Mouse (Mus musculus) heart, embryonic 14.5 days (tissue): ENCODE measurements at regions not wholly inside any gene's neighbourhood (a gene's known extent, or its start where the extent isn't known, plus 50 kb on each side); places are given as distances from the start of the nearest gene placed in this dataset.

ENCODE experiments used
- ATAC-seq: fragments of 200-750 bp; cut with Nextera tagmentation; 2 replicates; pipeline ENCODE4 v1.8.0; 2017; ENCODE audit warnings: low read depth, moderate TSS enrichment; ENCODE audit not compliant: insufficient number of reproducible peaks, insufficient read depth, low FRiP score
- H3K27ac ChIP-seq, 2 experiments: fragments of 200-500 bp in 1 of 2; fragments of 300-500 bp in 1 of 2; sonication (generic) in 1 of 2; replicated peaks in 1 of 2; 2 replicates each; pipeline ENCODE4 v1.5.1; 2012 to 2014; ENCODE audit warnings: low read depth in 2 of 2, low read length in 2 of 2, control low read depth in 1 of 2, mild to moderate bottlenecking in 1 of 2, mixed read lengths in 1 of 2; ENCODE audit not compliant: control insufficient read depth in 1 of 2, insufficient read depth in 1 of 2
- H3K27me3 ChIP-seq: fragments of 300-500 bp; sonication (generic); 2 replicates; pipeline ENCODE4 v1.6.1; 2014; ENCODE audit warnings: mild to moderate bottlenecking, low read length, control low read depth; ENCODE audit not compliant: control insufficient read depth, insufficient read depth
- H3K36me3 ChIP-seq: fragments of 300-500 bp; sonication (generic); 2 replicates; pipeline ENCODE4 v1.6.1; 2014; ENCODE audit warnings: mild to moderate bottlenecking, control low read depth, low read length, mixed read lengths; ENCODE audit not compliant: control insufficient read depth, insufficient read depth
- H3K4me1 ChIP-seq, 2 experiments: fragments of 200-500 bp in 1 of 2; fragments of 300-500 bp in 1 of 2; sonication (generic) in 1 of 2; 2 replicates each; pipeline ENCODE4 v1.6.1; 2012 to 2014; ENCODE audit warnings: low read length in 2 of 2, control low read depth in 1 of 2, mixed read lengths in 1 of 2; ENCODE audit not compliant: control insufficient read depth in 2 of 2, insufficient read depth in 2 of 2
- H3K4me2 ChIP-seq: fragments of 300-500 bp; sonication (generic); 2 replicates; pipeline ENCODE4 v1.6.1; 2014; ENCODE audit warnings: mild to moderate bottlenecking, low read length
- H3K4me3 ChIP-seq, 2 experiments: fragments of 200-500 bp in 1 of 2; fragments of 300-500 bp in 1 of 2; sonication (generic) in 1 of 2; 2 replicates each; pipeline ENCODE4 v1.5.1; 2012 to 2014; ENCODE audit warnings: low read length in 2 of 2, mild to moderate bottlenecking in 2 of 2, control low read depth in 1 of 2, low read depth in 1 of 2, moderate library complexity in 1 of 2; ENCODE audit not compliant: control insufficient read depth in 1 of 2, insufficient read depth in 1 of 2
- H3K9ac ChIP-seq: fragments of 300-500 bp; sonication (generic); 2 replicates; pipeline ENCODE4 v1.6.1; 2014; ENCODE audit warnings: mild to moderate bottlenecking, low read length
- H3K9me3 ChIP-seq: fragments of 300-500 bp; sonication (generic); 2 replicates; pipeline ENCODE4 v1.6.1; 2016; ENCODE audit warnings: low read length, control low read depth; ENCODE audit not compliant: control insufficient read depth
- WGBS: fragments of 180-500 bp; shearing (Covaris S2); extraction: QIAGEN DNeasy Blood & Tissue Kit; methylation state at CpG from one replicate; pipeline ENCODE4 v1.1.7; 2014; 5-methylcytosine and 5-hydroxymethylcytosine counted together

DNA sequence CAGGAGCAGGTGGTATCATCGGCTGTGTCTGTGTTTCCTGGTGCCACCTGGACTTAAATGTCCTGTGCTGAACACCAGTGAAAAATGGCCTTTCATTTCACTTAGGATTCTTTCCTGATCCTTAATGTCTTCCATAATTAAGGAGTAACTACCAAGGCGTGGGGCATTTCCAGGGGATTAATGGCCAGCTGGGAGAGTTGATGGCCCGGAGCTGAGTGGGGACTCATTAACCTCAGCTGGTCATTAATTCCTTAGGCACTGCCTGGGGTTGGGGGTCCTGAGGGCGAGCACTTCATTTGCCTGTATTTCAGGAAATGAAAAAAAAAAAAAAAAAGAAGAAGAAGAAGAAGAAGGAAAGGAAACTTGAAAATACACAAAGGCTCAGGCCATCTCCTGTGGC lies 647.0 kb upstream of the Tenm2 start:
- H3K27ac ChIP-seq: no peak overlapping the region
- ATAC-seq: no peak
- no peak overlapping the region for H3K4me3 ChIP-seq
- H3K27me3 ChIP-seq: no peaks in the 10 kb centered on the region
- H3K9ac ChIP-seq: no peak overlapping the region
- no peaks in the 10 kb centered on the region for H3K9me3 ChIP-seq
- no peaks in the 10 kb centered on the region for H3K36me3 ChIP-seq
- H3K4me1 ChIP-seq: no peaks in the 10 kb centered on the region
- no peak overlapping the region for H3K4me2 ChIP-seq
- WGBS: 65% methylated on average over 4 of the region's 4 CpGs

DNA sequence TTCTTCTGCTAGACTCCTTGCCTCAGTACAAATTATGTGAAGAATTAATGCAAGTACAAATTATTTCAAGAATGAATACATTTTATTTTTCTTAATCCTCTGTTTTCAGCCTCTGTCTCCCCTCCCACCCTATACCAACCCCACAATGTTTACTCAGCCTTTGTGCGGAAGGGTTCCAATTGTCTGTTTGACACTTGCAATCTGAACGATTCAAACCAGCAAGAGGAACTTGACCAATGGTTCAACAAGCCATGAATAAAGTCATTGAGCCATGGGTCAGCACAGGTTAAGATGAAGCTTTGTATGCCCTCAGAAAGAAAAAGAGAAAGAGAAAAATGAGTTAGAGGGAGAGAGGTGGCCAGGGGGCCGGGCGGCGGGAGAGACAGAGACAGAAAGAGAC lies 601.5 kb upstream of the Tenm2 start:
- Histone ChIP-seq H3K27ac (no peak overlapping the region), H3K9ac (no peak overlapping the region), H3K27me3 (no peaks in the 10 kb centered on the region), H3K9me3 (no peaks in the 10 kb centered on the region), H3K4me3 (no peak overlapping the region), H3K4me1 (no peaks in the 10 kb centered on the region), H3K36me3 (no peaks in the 10 kb centered on the region), H3K4me2 (no peak overlapping the region)
- WGBS: 78% methylated on average over 5 of the region's 5 CpGs
- ATAC-seq: no peak

DNA sequence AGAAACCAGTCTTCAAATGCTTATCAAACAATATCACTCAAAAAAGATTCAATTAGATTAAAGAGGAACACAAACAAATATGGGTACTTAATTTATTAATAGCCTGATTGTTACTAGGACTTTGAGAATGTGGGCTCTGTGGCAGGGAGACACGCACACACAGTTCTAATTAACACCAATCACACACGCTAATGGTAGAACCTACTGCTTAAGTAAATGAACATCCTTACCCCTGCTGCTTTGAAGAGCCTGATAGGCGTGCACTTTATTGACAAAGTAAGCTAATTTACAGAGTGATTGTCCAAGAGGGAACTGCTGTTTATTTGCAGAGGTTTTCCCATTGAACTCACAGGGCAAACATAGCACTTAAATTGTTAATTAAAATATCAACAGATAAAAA lies 595.2 kb upstream of the Tenm2 start:
- Histone ChIP-seq H3K4me3 (no peak overlapping the region), H3K4me2 (no peak overlapping the region), H3K9me3 (no peaks in the 10 kb centered on the region), H3K36me3 (no peaks in the 10 kb centered on the region), H3K4me1 (no peaks in the 10 kb centered on the region), H3K9ac (no peak overlapping the region), H3K27me3 (no peaks in the 10 kb centered on the region), H3K27ac (no peak overlapping the region)
- ATAC-seq: no peak
- 60% methylated on average over 3 of the region's 3 CpGs for WGBS

DNA sequence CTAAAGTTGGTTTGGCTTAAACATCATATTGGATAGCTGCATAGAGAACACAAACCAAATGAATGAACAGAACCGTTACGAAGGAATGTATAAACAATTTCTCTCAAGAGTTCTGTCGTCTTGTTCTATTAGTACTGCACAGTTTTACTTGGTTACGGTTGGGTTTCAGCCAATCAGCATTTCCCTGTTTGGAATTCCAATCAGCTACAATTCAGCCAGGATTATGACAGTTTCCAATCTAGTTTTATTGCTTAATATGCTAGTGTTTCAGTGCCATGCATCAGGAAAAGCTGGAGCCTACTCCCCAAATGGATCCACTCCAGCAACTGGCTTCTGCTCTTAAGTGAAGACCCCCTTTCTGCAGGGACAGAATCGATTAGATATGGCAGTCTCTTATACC lies 571.0 kb upstream of the Tenm2 start:
- Histone ChIP-seq H3K4me2 (no peak overlapping the region), H3K4me1 (no peaks in the 10 kb centered on the region), H3K4me3 (no peak overlapping the region), H3K27me3 (no peaks in the 10 kb centered on the region), H3K36me3 (no peaks in the 10 kb centered on the region), H3K9ac (no peak overlapping the region), H3K9me3 (no peaks in the 10 kb centered on the region), H3K27ac (no peak overlapping the region)
- WGBS: 82% methylated on average over 5 of the region's 5 CpGs
- ATAC-seq: no peak

DNA sequence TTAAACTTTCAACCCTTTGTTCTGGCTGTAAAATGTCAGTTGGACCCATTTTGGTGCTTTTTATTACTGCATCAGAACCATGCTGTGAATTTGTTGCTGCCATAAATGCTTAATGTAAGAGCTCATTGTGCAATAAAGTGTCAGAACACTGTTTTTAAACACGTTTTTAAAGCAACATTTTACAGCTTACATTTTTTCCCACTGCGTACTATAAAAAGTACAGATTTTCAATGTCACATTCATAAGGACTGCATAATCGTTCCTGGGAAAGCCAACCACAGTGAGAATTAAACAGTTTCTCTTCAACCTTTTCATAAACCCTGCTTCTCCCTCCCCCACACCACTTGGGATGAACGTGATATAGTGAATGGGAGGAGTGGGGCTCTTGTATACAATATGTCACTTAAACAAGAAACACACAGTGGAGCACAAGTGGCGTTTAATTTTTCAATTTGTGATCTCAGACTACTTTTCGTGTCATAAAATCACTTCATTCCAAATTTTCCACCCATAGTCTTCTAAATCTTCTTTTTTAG lies 563.1 kb upstream of the Tenm2 start:
- H3K36me3 ChIP-seq: no peaks in the 10 kb centered on the region
- no peak overlapping the region for H3K27ac ChIP-seq
- WGBS: 73% methylated on average over 6 of the region's 6 CpGs
- no peaks in the 10 kb centered on the region for H3K27me3 ChIP-seq
- H3K4me1 ChIP-seq: no peaks in the 10 kb centered on the region
- no peak for ATAC-seq
- no peak overlapping the region for H3K4me3 ChIP-seq
- H3K9ac ChIP-seq: no peak overlapping the region
- H3K9me3 ChIP-seq: no peaks in the 10 kb centered on the region
- no peak overlapping the region for H3K4me2 ChIP-seq

DNA sequence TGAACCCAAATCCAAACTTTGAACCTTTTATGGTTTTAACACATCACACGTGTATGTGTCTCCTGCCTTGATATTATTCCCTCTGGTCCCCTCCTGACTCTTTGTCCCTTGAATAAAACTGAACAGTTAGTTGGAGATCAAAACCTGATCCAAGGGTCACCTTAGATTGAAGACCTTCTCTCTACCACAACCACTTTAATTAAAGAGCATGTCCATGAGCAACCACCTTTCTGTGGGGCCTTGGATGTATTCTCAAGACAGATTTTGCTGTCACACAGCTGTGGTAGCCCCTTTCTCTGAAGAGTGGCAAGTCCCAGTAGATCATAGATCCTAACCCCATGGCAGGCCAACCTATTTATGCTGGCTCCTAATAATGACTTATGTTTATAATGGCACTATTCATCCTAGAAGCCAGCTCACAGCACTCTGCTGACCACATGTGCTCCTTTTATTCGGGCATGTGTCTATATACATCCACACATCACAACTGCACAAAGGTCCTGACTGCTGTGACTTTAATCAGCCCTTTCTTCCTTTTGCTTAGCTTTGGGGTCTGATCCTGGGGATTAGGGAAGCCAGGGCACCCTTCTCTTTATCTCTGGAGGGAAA lies 536.8 kb upstream of the Tenm2 start:
- WGBS: 73% methylated on average over 2 of the region's 2 CpGs
- H3K9ac ChIP-seq: no peak overlapping the region
- H3K4me2 ChIP-seq: no peak overlapping the region
- no peaks in the 10 kb centered on the region for H3K27me3 ChIP-seq
- no peaks in the 10 kb centered on the region for H3K4me1 ChIP-seq
- no peak overlapping the region for H3K27ac ChIP-seq
- ATAC-seq: no peak
- no peaks in the 10 kb centered on the region for H3K36me3 ChIP-seq
- no peak overlapping the region for H3K4me3 ChIP-seq
- no peaks in the 10 kb centered on the region for H3K9me3 ChIP-seq

DNA sequence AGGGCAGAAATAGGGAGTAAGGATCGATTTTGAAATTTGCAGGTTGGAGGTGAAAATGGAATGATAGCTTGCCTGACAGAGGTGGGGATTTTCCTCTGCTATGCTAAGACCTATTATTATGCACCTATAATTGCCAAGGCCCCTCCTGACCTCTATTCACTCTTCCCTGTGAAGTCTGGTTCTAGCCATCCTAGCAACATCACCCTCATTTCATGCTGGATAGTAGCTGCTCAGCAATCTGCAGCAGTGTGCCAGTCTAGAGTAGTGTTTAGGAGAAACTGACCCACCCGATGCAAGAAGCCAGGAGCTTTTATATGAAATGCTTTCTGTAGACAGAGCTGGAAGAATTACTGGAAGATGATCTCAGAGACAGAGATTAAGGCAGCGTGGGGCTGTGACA lies 535.1 kb upstream of the Tenm2 start:
- ATAC-seq: no peak
- Histone ChIP-seq H3K27me3 (no peaks in the 10 kb centered on the region), H3K36me3 (no peaks in the 10 kb centered on the region), H3K9ac (no peak overlapping the region), H3K4me3 (no peak overlapping the region), H3K4me1 (no peaks in the 10 kb centered on the region), H3K27ac (no peak overlapping the region), H3K9me3 (no peaks in the 10 kb centered on the region), H3K4me2 (no peak overlapping the region)
- WGBS: 76% methylated on average over 3 of the region's 3 CpGs

DNA sequence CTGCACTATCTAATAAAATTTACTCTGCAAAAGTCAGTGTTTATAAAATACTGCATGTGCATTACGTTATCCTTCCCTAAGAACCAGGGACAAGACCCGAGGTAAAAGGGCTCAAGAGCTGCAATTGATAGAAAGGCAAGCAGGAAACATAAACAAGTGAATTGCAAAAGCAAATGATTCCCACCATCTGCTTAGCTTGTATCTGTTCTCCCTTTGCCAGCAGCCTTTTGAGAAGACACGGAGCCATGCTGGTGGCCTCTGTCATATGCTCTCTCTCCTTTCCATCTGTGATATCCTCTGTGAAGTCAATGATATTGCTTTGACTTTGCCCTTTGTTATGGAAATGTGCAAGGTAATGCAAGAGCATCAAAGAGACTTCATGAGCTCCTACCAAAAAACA lies 532.4 kb upstream of the Tenm2 start:
- H3K36me3 ChIP-seq: no peaks in the 10 kb centered on the region
- H3K4me1 ChIP-seq: no peaks in the 10 kb centered on the region
- no peak overlapping the region for H3K4me2 ChIP-seq
- H3K9me3 ChIP-seq: no peaks in the 10 kb centered on the region
- H3K4me3 ChIP-seq: no peak overlapping the region
- no peak overlapping the region for H3K27ac ChIP-seq
- WGBS: 73% methylated on average over 3 of the region's 3 CpGs
- ATAC-seq: no peak
- H3K9ac ChIP-seq: no peak overlapping the region
- no peaks in the 10 kb centered on the region for H3K27me3 ChIP-seq
